Mouse (Mus musculus) kidney, embryonic 14.5 days (tissue): ENCODE data around the gene Ceacam18. TPM values are rescaled to one million over a fixed set of nuclear protein-coding genes. Genes with fewer than 3 reads are reported as not detected.

Source experiments
- ATAC-seq: fragments of 200-750 bp; cut with Nextera tagmentation; 2 replicates; pipeline ENCODE4 v1.8.0; 2017; ENCODE audit warnings: moderate number of reproducible peaks, mild to moderate bottlenecking, moderate TSS enrichment, moderate library complexity; ENCODE audit not compliant: low FRiP score, low TSS enrichment
- H3K27ac ChIP-seq: fragments of 300-500 bp; sonication (generic); 2 replicates; pipeline ENCODE4 v1.5.1; 2014; ENCODE audit warnings: low read depth, mild to moderate bottlenecking, low read length, moderate library complexity, mixed read lengths
- H3K27me3 ChIP-seq: fragments of 300-500 bp; sonication (generic); 2 replicates; pipeline ENCODE4 v1.6.1; 2014; ENCODE audit warnings: mild to moderate bottlenecking, low read length; ENCODE audit not compliant: control insufficient read depth, insufficient read depth
- H3K36me3 ChIP-seq: fragments of 300-500 bp; sonication (generic); 2 replicates; pipeline ENCODE4 v1.6.1; 2014; ENCODE audit warnings: low read length, mixed read lengths; ENCODE audit not compliant: control insufficient read depth, insufficient read depth
- H3K4me1 ChIP-seq: fragments of 300-500 bp; sonication (generic); 2 replicates; pipeline ENCODE4 v1.6.1; 2014; ENCODE audit warnings: low read length, mixed read lengths; ENCODE audit not compliant: control insufficient read depth, insufficient read depth
- H3K4me2 ChIP-seq: fragments of 300-500 bp; sonication (generic); replicated peaks from 2 replicates; pipeline ENCODE4 v1.6.1; 2014; ENCODE audit warnings: low read depth, mild to moderate bottlenecking, low read length
- H3K4me3 ChIP-seq: fragments of 300-500 bp; sonication (generic); 2 replicates; pipeline ENCODE4 v1.5.1; 2014; ENCODE audit warnings: mild to moderate bottlenecking, low read length
- H3K9ac ChIP-seq: fragments of 300-500 bp; sonication (generic); 2 replicates; pipeline ENCODE4 v1.6.1; 2014; ENCODE audit warnings: low read depth, mild to moderate bottlenecking, low read length, moderate library complexity
- H3K9me3 ChIP-seq: fragments of 300-500 bp; sonication (generic); 2 replicates; pipeline ENCODE4 v1.6.1; 2016; ENCODE audit warnings: low read length; ENCODE audit not compliant: control insufficient read depth
- WGBS: fragments of 180-500 bp; shearing (Covaris S2); extraction: QIAGEN DNeasy Blood & Tissue Kit; methylation state at CpG from one replicate; pipeline ENCODE4 v1.1.7; 2014; 5-methylcytosine and 5-hydroxymethylcytosine counted together
- polyA plus RNA-seq: library from polyadenylated mRNA; unstranded; fragments of >200 nt; fragmentation: Nextera tagmentation; extraction: Ambion mirVana; gene quantifications from 2 replicates; pipeline ENCODE4 v1.2.1, GENCODE M21; 2014

Gene Ceacam18
- polyA plus RNA-seq, 1 experiment from 2014 or later: not detected

GRCm38 (mm10) chr7:43623819-43624218 lies 10.7 kb upstream of the Ceacam18 start:
- H3K9me3 ChIP-seq: no peaks in the 10 kb centered on the region
- no peaks in the 10 kb centered on the region for H3K36me3 ChIP-seq
- no peaks in the 10 kb centered on the region; the same call in 1 of the 2 replicates for H3K27me3 ChIP-seq
- H3K4me2 ChIP-seq: no peak overlapping the region; the same call in 1 of the 2 replicates
- H3K4me1 ChIP-seq: no peaks in the 10 kb centered on the region
- H3K9ac ChIP-seq: no peak overlapping the region
- H3K27ac ChIP-seq: no peak overlapping the region
- ATAC-seq: peak; percentile 52; the same call in 1 of the 2 replicates
- H3K4me3 ChIP-seq: no peak overlapping the region
- 7% methylated on average over 10 of the region's 10 CpGs for WGBS

GRCm38 (mm10) chr7:43625065-43625464 lies 9.4 kb upstream of the Ceacam18 start:
- Histone ChIP-seq H3K4me3 (no peak overlapping the region), H3K9ac (no peak overlapping the region), H3K36me3 (no peaks in the 10 kb centered on the region), H3K4me1 (no peaks in the 10 kb centered on the region), H3K27ac (no peak overlapping the region), H3K9me3 (no peaks in the 10 kb centered on the region), H3K27me3 (no peaks in the 10 kb centered on the region; the same call in 1 of the 2 replicates), H3K4me2 (no peak overlapping the region)
- 68% methylated on average over 3 of the region's 3 CpGs for WGBS
- peak; percentile 28; the same call in 1 of the 2 replicates for ATAC-seq

GRCm38 (mm10) chr7:43625794-43626422 lies 8.6 kb upstream of the Ceacam18 start:
- Histone ChIP-seq H3K9ac (no peak overlapping the region), H3K9me3 (no peaks in the 10 kb centered on the region), H3K4me3 (no peak overlapping the region), H3K27me3 (no peaks in the 10 kb centered on the region; the same call in 1 of the 2 replicates), H3K4me2 (no peak overlapping the region), H3K27ac (no peak overlapping the region), H3K4me1 (no peaks in the 10 kb centered on the region), H3K36me3 (no peaks in the 10 kb centered on the region)
- WGBS: 85% methylated on average over 8 of the region's 8 CpGs
- no peak for ATAC-seq

- 55% methylated on average over 4 of the region's 4 CpGs for WGBS
- no peak overlapping the region for H3K4me3 ChIP-seq
- ATAC-seq: no peak
These were observed 567 bp upstream of the Ceacam18 start for GRCm38 (mm10) chr7:43633940-43634339.

GRCm38 (mm10) chr7:43636194-43636593 lies 1.7 kb downstream of the Ceacam18 start:
- no peaks in the 10 kb centered on the region for H3K4me1 ChIP-seq
- H3K9ac ChIP-seq: no peak overlapping the region
- H3K27ac ChIP-seq: no peak overlapping the region
- no peaks in the 10 kb centered on the region for H3K36me3 ChIP-seq
- ATAC-seq: no peak
- H3K9me3 ChIP-seq: no peaks in the 10 kb centered on the region
- no peaks in the 10 kb centered on the region for H3K27me3 ChIP-seq
- no peak overlapping the region for H3K4me2 ChIP-seq
- 69% methylated on average over 2 of the region's 2 CpGs for WGBS
- no peak overlapping the region for H3K4me3 ChIP-seq

More at GRCm38 (mm10) chr7:43633940-43634339, 567 bp upstream of the Ceacam18 start:
- Histone ChIP-seq H3K9me3 (no peaks in the 10 kb centered on the region), H3K4me2 (no peak overlapping the region), H3K9ac (no peak overlapping the region), H3K27ac (no peak overlapping the region), H3K4me1 (no peaks in the 10 kb centered on the region), H3K27me3 (no peaks in the 10 kb centered on the region), H3K36me3 (no peaks in the 10 kb centered on the region)

GRCm38 (mm10) chr7:43637118-43637517 lies 2.6 kb downstream of the Ceacam18 start:
- H3K4me2 ChIP-seq: no peak overlapping the region
- no peaks in the 10 kb centered on the region for H3K4me1 ChIP-seq
- no peaks in the 10 kb centered on the region for H3K36me3 ChIP-seq
- no peak for ATAC-seq
- 84% methylated on average over 1 of the region's 1 CpGs for WGBS
- no peak overlapping the region for H3K4me3 ChIP-seq
- H3K9me3 ChIP-seq: no peaks in the 10 kb centered on the region
- H3K27me3 ChIP-seq: no peaks in the 10 kb centered on the region
- no peak overlapping the region for H3K27ac ChIP-seq
- no peak overlapping the region for H3K9ac ChIP-seq

GRCm38 (mm10) chr7:43642587-43642986 lies 8.1 kb downstream of the Ceacam18 start:
- H3K4me3 ChIP-seq: no peak overlapping the region
- H3K9me3 ChIP-seq: no peaks in the 10 kb centered on the region
- H3K27ac ChIP-seq: no peak overlapping the region
- ATAC-seq: no peak
- H3K4me1 ChIP-seq: no peaks in the 10 kb centered on the region
- H3K9ac ChIP-seq: no peak overlapping the region
- H3K4me2 ChIP-seq: no peak overlapping the region
- WGBS: 78% methylated on average over 5 of the region's 5 CpGs
- no peaks in the 10 kb centered on the region for H3K27me3 ChIP-seq
- H3K36me3 ChIP-seq: no peaks in the 10 kb centered on the region

GRCm38 (mm10) chr7:43643046-43643652 lies 8.6 kb downstream of the Ceacam18 start:
- WGBS: 83% methylated on average over 17 of the region's 17 CpGs
- H3K4me2 ChIP-seq: no peak overlapping the region
- H3K9me3 ChIP-seq: no peaks in the 10 kb centered on the region
- no peaks in the 10 kb centered on the region for H3K4me1 ChIP-seq
- no peak overlapping the region for H3K9ac ChIP-seq
- no peak overlapping the region for H3K4me3 ChIP-seq
- ATAC-seq: no peak
- no peaks in the 10 kb centered on the region for H3K27me3 ChIP-seq
- no peaks in the 10 kb centered on the region for H3K36me3 ChIP-seq
- no peak overlapping the region for H3K27ac ChIP-seq

- Histone ChIP-seq H3K27ac (no peak overlapping the region), H3K9ac (no peak overlapping the region), H3K27me3 (no peaks in the 10 kb centered on the region), H3K4me1 (no peaks in the 10 kb centered on the region), H3K4me2 (no peak overlapping the region), H3K4me3 (no peak overlapping the region), H3K36me3 (no peaks in the 10 kb centered on the region), H3K9me3 (no peaks in the 10 kb centered on the region; the same call in 1 of the 2 replicates)
- 88% methylated on average over 6 of the region's 6 CpGs for WGBS
- ATAC-seq: no peak
These were observed 18.2 kb downstream of the Ceacam18 start for GRCm38 (mm10) chr7:43652683-43653082.
